Mouse (Mus musculus) liver, postnatal 0 days (tissue): Measurements from ENCODE around the gene Hcar2. TPM values are rescaled to one million over a fixed set of nuclear protein-coding genes. Genes with fewer than 3 reads are reported as not detected.

Experiments used
- ATAC-seq: fragments of 200-750 bp; cut with Nextera tagmentation; 2 replicates; pipeline ENCODE4 v1.8.0; 2017; ENCODE audit warnings: mild to moderate bottlenecking, moderate library complexity
- DNase-seq: peaks from one replicate; pipeline ENCODE4 v3.0.0-alpha.2; 2016
- H3K27ac ChIP-seq: fragments of 300-500 bp; sonication (generic); 2 replicates; pipeline ENCODE4 v1.5.1; 2014; ENCODE audit warnings: antibody characterized with exemption, moderate library complexity, mild to moderate bottlenecking, low read depth
- H3K27me3 ChIP-seq: fragments of 300-500 bp; sonication (generic); 2 replicates; pipeline ENCODE4 v1.6.1; 2014; ENCODE audit warnings: low read length, control low read depth, mixed read lengths; ENCODE audit not compliant: insufficient read depth
- H3K36me3 ChIP-seq: fragments of 300-500 bp; sonication (generic); replicated peaks from 2 replicates; pipeline ENCODE4 v1.6.1; 2014; ENCODE audit warnings: mild to moderate bottlenecking, control low read depth, low read length, moderate library complexity, mixed read lengths; ENCODE audit not compliant: insufficient read depth
- H3K4me1 ChIP-seq: fragments of 300-500 bp; sonication (generic); 2 replicates; pipeline ENCODE4 v1.6.1; 2014; ENCODE audit warnings: antibody characterized with exemption, mild to moderate bottlenecking, control low read depth; ENCODE audit not compliant: insufficient read depth
- H3K4me2 ChIP-seq: fragments of 300-500 bp; sonication (generic); 2 replicates; pipeline ENCODE4 v1.6.1; 2014; ENCODE audit warnings: low read depth, mild to moderate bottlenecking, low read length, moderate library complexity, mixed read lengths
- H3K4me3 ChIP-seq: fragments of 300-500 bp; sonication (generic); 2 replicates; pipeline ENCODE4 v1.5.1; 2014; ENCODE audit warnings: low read depth, low read length
- H3K9ac ChIP-seq: fragments of 300-500 bp; sonication (generic); replicated peaks from 2 replicates; pipeline ENCODE4 v1.6.1; 2014; ENCODE audit warnings: mild to moderate bottlenecking, moderate library complexity
- H3K9me3 ChIP-seq: fragments of 300-500 bp; sonication (generic); 2 replicates; pipeline ENCODE4 v1.6.1; 2016; ENCODE audit warnings: mild to moderate bottlenecking, control low read depth, low read length, mixed read lengths
- CTCF ChIP-seq: sonication (generic); IDR thresholded peaks from 2 replicates; pipeline ENCODE4 v1.5.1; 2016; ENCODE audit warnings: antibody characterized with exemption, low read depth
- EP300 ChIP-seq: IDR thresholded peaks from 2 replicates; pipeline ENCODE4 v1.6.1; 2016; ENCODE audit warnings: antibody characterized with exemption, low read depth, mild to moderate bottlenecking
- WGBS: fragments of 180-500 bp; shearing (Covaris S2); extraction: QIAGEN DNeasy Blood & Tissue Kit; methylation state at CpG from one replicate; pipeline ENCODE4 v1.1.7; 2014; ENCODE audit not compliant: insufficient replicate concordance; 5-methylcytosine and 5-hydroxymethylcytosine counted together
- polyA plus RNA-seq: library from polyadenylated mRNA; unstranded; fragments of >200 nt; fragmentation: Nextera tagmentation; extraction: Ambion mirVana; gene quantifications from 2 replicates; pipeline ENCODE4 v1.2.1, GENCODE M21; 2015

Hcar2 gene
- polyA plus RNA-seq, 1 experiment from 2014 or later: 0.22 TPM

GRCm38 (mm10) chr5:123837371-123837770 is 27.9 kb downstream of the Hcar2 start:
- Histone ChIP-seq H3K36me3 (no peaks in the 10 kb centered on the region), H3K4me2 (no peak overlapping the region), H3K9ac (no peak overlapping the region), H3K27ac (no peak overlapping the region), H3K4me3 (no peak overlapping the region), H3K9me3 (no peaks in the 10 kb centered on the region), H3K27me3 (no peaks in the 10 kb centered on the region), H3K4me1 (peaks cover 2% of the 10 kb centered on the region; the same call in 1 of the 2 replicates)
- ATAC-seq (no peak), DNase-seq (no peak)
- TF ChIP-seq CTCF: no peak
- WGBS: 61% methylated on average over 4 of the region's 4 CpGs

DNA sequence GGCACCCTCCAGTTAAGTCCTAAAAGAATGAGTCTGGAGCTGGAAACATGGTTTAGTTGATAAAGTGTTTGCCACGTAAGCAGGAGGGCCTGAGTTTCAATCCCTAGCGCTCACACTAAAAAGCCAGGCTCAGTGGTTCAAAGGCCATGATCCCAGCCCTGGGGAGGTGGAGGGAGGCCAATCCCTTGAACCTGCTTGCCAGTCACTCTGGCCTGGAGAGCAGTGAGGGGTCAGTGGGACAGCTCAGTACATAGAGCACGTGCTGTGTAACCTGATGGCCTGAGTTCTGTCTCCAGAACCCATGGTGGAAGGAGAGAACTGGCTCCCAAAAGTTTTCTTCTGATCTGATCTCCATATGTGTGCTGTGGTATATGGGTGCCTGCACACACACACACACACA is 30.5 kb downstream of the Hcar2 start:
- peak; percentile 61; the same call in 1 of the 2 replicates for ATAC-seq
- Histone ChIP-seq H3K9ac (no peak overlapping the region), H3K4me2 (no peak overlapping the region), H3K36me3 (no peaks in the 10 kb centered on the region), H3K27me3 (no peaks in the 10 kb centered on the region), H3K9me3 (no peaks in the 10 kb centered on the region), H3K4me3 (no peak overlapping the region), H3K4me1 (no peaks in the 10 kb centered on the region), H3K27ac (no peak overlapping the region)
- 58% methylated on average over 3 of the region's 3 CpGs for WGBS
- DNase-seq: no peak
- TF ChIP-seq EP300: no peak

DNA sequence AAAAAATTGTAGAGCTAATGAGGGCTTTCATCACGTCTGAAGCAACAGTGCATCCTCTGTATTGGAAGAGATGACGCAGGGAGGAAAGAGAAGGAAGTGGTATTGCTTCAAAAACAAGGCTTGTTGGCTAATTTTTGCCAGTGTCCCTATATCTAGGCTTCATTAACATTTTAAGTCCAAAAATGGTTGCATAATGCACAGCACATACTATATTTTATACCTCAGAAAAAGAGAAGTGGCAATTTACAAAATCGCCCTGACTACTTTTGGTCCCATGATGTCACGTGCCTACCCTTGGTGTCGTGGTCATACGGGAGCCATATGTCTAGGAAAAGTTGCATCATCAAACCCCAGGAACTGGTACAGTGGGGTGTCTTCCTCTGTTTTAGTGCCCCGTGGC is 33.0 kb downstream of the Hcar2 start:
- Histone ChIP-seq H3K9me3 (no peaks in the 10 kb centered on the region), H3K9ac (no peak overlapping the region), H3K4me1 (no peaks in the 10 kb centered on the region), H3K36me3 (no peaks in the 10 kb centered on the region), H3K27me3 (no peaks in the 10 kb centered on the region), H3K4me3 (no peak overlapping the region), H3K4me2 (no peak overlapping the region), H3K27ac (0 out of 2 replicates have a peak overlapping the region, but pooled peaks have one; percentile 55)
- TF ChIP-seq CTCF: no peak
- 0 out of 2 replicates have a peak, but pooled peaks have one; percentile 53 for TF ChIP-seq EP300
- ATAC-seq (peak; percentile 63), DNase-seq (peak; percentile 24)
- WGBS: 50% methylated on average over 7 of the region's 7 CpGs

DNA sequence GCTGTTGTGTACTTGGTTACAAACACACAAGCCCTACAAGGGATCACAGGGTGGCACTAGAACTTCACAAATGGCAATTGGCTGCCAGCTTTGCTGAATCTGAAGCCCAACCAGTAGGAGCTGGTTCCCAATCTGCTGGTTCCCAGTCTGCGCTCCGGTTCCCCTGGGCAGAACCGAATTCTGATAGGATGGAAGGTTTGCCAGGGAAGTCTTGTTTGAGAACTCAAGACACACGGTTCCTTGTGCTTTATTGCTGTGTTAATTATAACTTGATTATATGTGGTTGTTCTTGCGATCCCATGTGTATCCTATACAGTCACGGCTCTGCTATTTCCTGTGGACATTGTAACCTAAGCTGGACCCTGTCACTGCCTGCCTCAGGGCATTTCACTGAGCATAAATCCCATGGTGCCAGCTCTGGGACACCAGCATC is 37.6 kb downstream of the Hcar2 start:
- no peak overlapping the region for H3K4me3 ChIP-seq
- no peaks in the 10 kb centered on the region for H3K4me1 ChIP-seq
- no peaks in the 10 kb centered on the region for H3K9me3 ChIP-seq
- WGBS: 75% methylated on average over 6 of the region's 6 CpGs
- H3K9ac ChIP-seq: no peak overlapping the region
- TF ChIP-seq EP300 (no peak), CTCF (peak; percentile 66)
- DNase-seq (peak; percentile 32), ATAC-seq (peak; percentile 44; the same call in 1 of the 2 replicates)
- H3K27me3 ChIP-seq: no peaks in the 10 kb centered on the region
- H3K4me2 ChIP-seq: no peak overlapping the region
- H3K36me3 ChIP-seq: no peaks in the 10 kb centered on the region
- no peak overlapping the region for H3K27ac ChIP-seq

DNA sequence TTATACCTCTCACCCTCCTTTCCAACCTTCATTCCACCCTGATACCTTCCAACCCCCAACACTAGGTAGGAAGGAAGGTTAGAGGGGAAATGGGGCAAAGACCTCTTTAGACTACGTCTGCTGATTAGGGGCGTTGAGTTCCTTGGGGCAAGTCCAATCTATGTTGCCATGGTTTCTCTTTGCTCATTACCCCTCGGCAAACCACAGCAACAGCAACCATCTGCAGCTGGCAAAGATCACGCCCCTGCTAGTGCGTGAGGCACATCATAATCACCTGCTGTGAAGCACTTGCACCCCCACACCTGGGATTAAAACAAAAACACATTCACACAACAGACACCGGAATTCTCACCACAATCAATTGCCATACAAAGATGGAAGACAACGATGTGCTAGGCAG is 42.6 kb downstream of the Hcar2 start:
- peaks cover 14% of the 10 kb centered on the region for H3K36me3 ChIP-seq
- H3K4me1 ChIP-seq: no peaks in the 10 kb centered on the region
- DNase-seq (no peak), ATAC-seq (no peak)
- no peak overlapping the region for H3K27ac ChIP-seq
- TF ChIP-seq EP300 (no peak), CTCF (no peak)
- no peak overlapping the region for H3K9ac ChIP-seq
- H3K9me3 ChIP-seq: no peaks in the 10 kb centered on the region
- no peak overlapping the region for H3K4me3 ChIP-seq
- no peaks in the 10 kb centered on the region for H3K27me3 ChIP-seq
- WGBS: 74% methylated on average over 7 of the region's 7 CpGs
- no peak overlapping the region for H3K4me2 ChIP-seq

GRCm38 (mm10) chr5:123821264-123821571 is 44.1 kb downstream of the Hcar2 start:
- no peak overlapping the region for H3K4me3 ChIP-seq
- no peaks in the 10 kb centered on the region for H3K27me3 ChIP-seq
- no peaks in the 10 kb centered on the region for H3K9me3 ChIP-seq
- ATAC-seq (no peak), DNase-seq (no peak)
- no peak overlapping the region for H3K4me2 ChIP-seq
- TF ChIP-seq CTCF (no peak), EP300 (no peak)
- no peak overlapping the region for H3K27ac ChIP-seq
- no peaks in the 10 kb centered on the region for H3K4me1 ChIP-seq
- H3K9ac ChIP-seq: no peak overlapping the region
- WGBS: 93% methylated on average over 3 of the region's 3 CpGs
- peaks cover 14% of the 10 kb centered on the region for H3K36me3 ChIP-seq
